Mouse (Mus musculus) forebrain, embryonic 16.5 days (tissue): ENCODE data around the gene Olfr330. TPM values are rescaled to one million over a fixed set of nuclear protein-coding genes. Genes with fewer than 3 reads are reported as not detected.

ENCODE experiments used
- ATAC-seq: fragments of 200-750 bp; cut with Nextera tagmentation; 2 replicates; pipeline ENCODE4 v1.8.0; 2017; ENCODE audit warnings: mild to moderate bottlenecking, moderate library complexity
- H3K27ac ChIP-seq: fragments of 300-500 bp; sonication (generic); 2 replicates; pipeline ENCODE4 v1.5.1; 2014; ENCODE audit warnings: low read length, control low read depth
- H3K27me3 ChIP-seq: fragments of 300-500 bp; sonication (generic); replicated peaks from 2 replicates; pipeline ENCODE4 v1.6.1; 2014; ENCODE audit warnings: low read length; ENCODE audit not compliant: control insufficient read depth, insufficient read depth
- H3K36me3 ChIP-seq: fragments of 300-500 bp; sonication (generic); 2 replicates; pipeline ENCODE4 v1.6.1; 2014; ENCODE audit not compliant: control insufficient read depth, insufficient read depth
- H3K4me1 ChIP-seq: fragments of 300-500 bp; sonication (generic); replicated peaks from 2 replicates; pipeline ENCODE4 v1.6.1; 2014; ENCODE audit warnings: low read length; ENCODE audit not compliant: control insufficient read depth, insufficient read depth
- H3K4me2 ChIP-seq: fragments of 300-500 bp; sonication (generic); 2 replicates; pipeline ENCODE4 v1.6.1; 2014; ENCODE audit warnings: mild to moderate bottlenecking, low read length, control low read depth
- H3K4me3 ChIP-seq: fragments of 300-500 bp; sonication (generic); replicated peaks from 2 replicates; pipeline ENCODE4 v1.5.1; 2014; ENCODE audit warnings: mild to moderate bottlenecking, low read length, control low read depth
- H3K9ac ChIP-seq: fragments of 300-500 bp; sonication (generic); replicated peaks from 2 replicates; pipeline ENCODE4 v1.6.1; 2014; ENCODE audit warnings: low read depth, low read length, control low read depth
- H3K9me3 ChIP-seq: fragments of 300-500 bp; sonication (generic); 2 replicates; pipeline ENCODE4 v1.6.1; 2016; ENCODE audit warnings: low read length; ENCODE audit not compliant: control insufficient read depth
- WGBS: fragments of 180-500 bp; shearing (Covaris S2); extraction: QIAGEN DNeasy Blood & Tissue Kit; methylation state at CpG from one replicate; pipeline ENCODE4 v1.1.7; 2014; 5-methylcytosine and 5-hydroxymethylcytosine counted together
- polyA plus RNA-seq: library from polyadenylated mRNA; unstranded; fragments of >200 nt; fragmentation: Nextera tagmentation; extraction: Ambion mirVana; gene quantifications from 2 replicates; pipeline ENCODE4 v1.2.1, GENCODE M21; 2015

Gene Olfr330
- polyA plus RNA-seq, 1 experiment from 2014 or later: not detected

DNA sequence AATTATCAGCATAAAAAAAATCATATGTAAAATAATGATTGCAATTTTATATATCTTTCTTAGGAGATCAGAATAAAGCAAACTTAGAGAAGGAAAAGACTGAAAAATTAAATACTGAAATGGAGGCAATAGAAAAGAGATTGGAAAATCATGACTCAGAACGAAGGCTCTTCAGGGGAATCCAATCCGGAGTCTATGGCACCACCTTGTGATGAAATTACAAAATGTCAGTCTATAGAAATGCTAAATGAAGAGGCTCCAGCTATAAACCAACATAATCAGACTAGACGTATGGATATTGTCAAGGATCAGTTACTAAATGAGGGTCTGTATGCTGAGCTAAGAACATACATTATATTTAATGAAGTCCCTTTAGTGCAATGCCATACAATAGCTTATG, 35.3 kb downstream of the Olfr330 start:
- Histone ChIP-seq H3K27me3 (no peaks in the 10 kb centered on the region), H3K4me2 (no peak overlapping the region), H3K27ac (no peak overlapping the region), H3K4me3 (no peak overlapping the region), H3K36me3 (no peaks in the 10 kb centered on the region), H3K4me1 (no peaks in the 10 kb centered on the region), H3K9ac (no peak overlapping the region), H3K9me3 (no peaks in the 10 kb centered on the region)
- 53% methylated on average over 3 of the region's 3 CpGs for WGBS
- ATAC-seq: no peak

DNA sequence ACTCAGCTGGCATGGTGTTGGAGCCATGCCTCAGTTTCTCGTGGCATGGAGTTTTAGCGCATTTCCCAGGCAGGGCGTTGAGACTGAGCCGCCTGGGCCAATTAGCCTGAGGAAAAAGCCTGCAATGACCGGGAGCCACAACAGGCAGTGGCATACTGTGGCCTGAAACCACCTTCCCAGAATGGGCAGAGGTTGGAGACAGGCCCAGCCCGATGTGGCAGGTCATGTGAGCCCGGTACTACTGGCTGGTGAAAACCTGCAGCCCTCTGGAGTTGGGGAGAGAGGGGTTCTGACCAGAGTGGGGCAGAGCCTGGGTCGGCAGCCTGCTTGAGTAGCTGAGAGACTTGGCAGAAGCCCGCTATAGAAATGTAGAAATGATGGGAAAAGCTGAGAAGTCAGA, 35.9 kb downstream of the Olfr330 start:
- Histone ChIP-seq H3K27ac (no peak overlapping the region), H3K27me3 (no peaks in the 10 kb centered on the region), H3K9ac (no peak overlapping the region), H3K36me3 (no peaks in the 10 kb centered on the region), H3K9me3 (no peaks in the 10 kb centered on the region), H3K4me2 (no peak overlapping the region), H3K4me3 (no peak overlapping the region), H3K4me1 (no peaks in the 10 kb centered on the region)
- WGBS: 85% methylated on average over 9 of the region's 9 CpGs
- ATAC-seq: no peak

DNA sequence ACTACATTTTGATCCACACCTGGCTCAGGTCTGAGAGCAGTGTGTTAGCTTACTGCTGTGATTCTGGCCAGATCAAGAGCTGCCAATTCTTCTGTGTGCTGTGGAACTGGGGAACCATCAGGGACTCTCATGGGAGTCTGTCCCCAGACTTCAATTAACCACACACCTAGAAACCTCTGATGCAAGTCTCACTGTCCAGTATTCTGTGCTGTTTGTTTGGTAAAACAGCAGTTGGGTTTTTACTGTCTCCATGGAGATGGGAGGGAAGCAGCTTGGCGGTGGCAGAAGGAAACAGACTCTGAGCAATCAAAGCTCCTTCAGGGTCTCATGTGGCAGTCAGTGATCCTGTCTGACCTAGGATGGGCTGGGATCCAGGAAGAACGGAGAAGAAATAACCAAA, 42.2 kb downstream of the Olfr330 start, which contains the start of gene Olfr332:
TSS of gene Olfr332 (minus strand) at position 101 of the 400 bp plus-strand sequence.
- 80% methylated on average over 2 of the region's 2 CpGs for WGBS
- no peak within 1 kb of the TSS for H3K27ac ChIP-seq
- H3K9me3 ChIP-seq: no peaks in the 10 kb centered on the region
- no peak within 1 kb of the TSS for H3K4me3 ChIP-seq
- no peaks in the 10 kb centered on the region for H3K4me1 ChIP-seq
- no peak within 1 kb of the TSS for H3K9ac ChIP-seq
- H3K4me2 ChIP-seq: no peak within 1 kb of the TSS
- H3K27me3 ChIP-seq: no peaks in the 10 kb centered on the region
- no peak for ATAC-seq
- no peaks in the 10 kb centered on the region for H3K36me3 ChIP-seq

Other genes starting within 250 kb of the Olfr330 start
- 30.8 and 42.9 TPM in 2 replicates for gene Zfp692, start 227.8 kb downstream of the Olfr330 start, polyA plus RNA-seq
- 39.8 and 43.1 TPM in 2 replicates for gene Zfp672, start 204.5 kb downstream of the Olfr330 start, polyA plus RNA-seq
- gene Sh3bp5l, start 204.1 kb downstream of the Olfr330 start, polyA plus RNA-seq: 56.6 and 56.9 TPM in 2 replicates
- not detected in 2 replicates for gene Lypd8, start 155.8 kb downstream of the Olfr330 start, polyA plus RNA-seq
- not detected in 2 replicates for gene 1810065E05Rik, start 113.7 kb downstream of the Olfr330 start, polyA plus RNA-seq
- gene Gm12253, start 102.3 kb downstream of the Olfr330 start, polyA plus RNA-seq: not detected in 2 replicates
- gene Lypd9, start 81.9 kb downstream of the Olfr330 start, polyA plus RNA-seq: not detected in 2 replicates
- gene Olfr30, start 72.6 kb downstream of the Olfr330 start, polyA plus RNA-seq: not detected in 2 replicates
- gene Olfr332, start 42.3 kb downstream of the Olfr330 start, polyA plus RNA-seq: not detected in 2 replicates
- gene Olfr331, start 32.3 kb downstream of the Olfr330 start, polyA plus RNA-seq: not detected in 2 replicates
- gene Olfr329-ps, start 11.6 kb upstream of the Olfr330 start, polyA plus RNA-seq: not detected in 2 replicates
- not detected in 2 replicates for gene Olfr328, start 20.8 kb upstream of the Olfr330 start, polyA plus RNA-seq
- not detected in 2 replicates for gene Olfr224, start 35.7 kb upstream of the Olfr330 start, polyA plus RNA-seq
- not detected in 2 replicates for gene Olfr325, start 42.9 kb upstream of the Olfr330 start, polyA plus RNA-seq
- gene Olfr324, start 60.3 kb upstream of the Olfr330 start, polyA plus RNA-seq: not detected in 2 replicates
- gene 2210407C18Rik, start 81.2 kb upstream of the Olfr330 start, polyA plus RNA-seq: not detected in 2 replicates
- gene Olfr323, start 95.7 kb upstream of the Olfr330 start, polyA plus RNA-seq: not detected in 2 replicates
- gene Trim58, start 105.6 kb upstream of the Olfr330 start, polyA plus RNA-seq: 0.09 TPM in 1 of 2 replicates, not detected in the other
- gene Olfr322, start 123.9 kb upstream of the Olfr330 start, polyA plus RNA-seq: not detected in 2 replicates
- gene Olfr320, start 146.3 kb upstream of the Olfr330 start, polyA plus RNA-seq: not detected in 2 replicates
- not detected in 2 replicates for gene Olfr319, start 164.3 kb upstream of the Olfr330 start, polyA plus RNA-seq
- not detected in 2 replicates for gene Olfr318, start 189.2 kb upstream of the Olfr330 start, polyA plus RNA-seq
- 0.16 TPM in 1 of 2 replicates, not detected in the other for gene Olfr317, start 204.4 kb upstream of the Olfr330 start, polyA plus RNA-seq
- not detected in 2 replicates for gene Olfr316, start 217.9 kb upstream of the Olfr330 start, polyA plus RNA-seq
- not detected in 2 replicates for gene Olfr315, start 238.4 kb upstream of the Olfr330 start, polyA plus RNA-seq
- not detected in 2 replicates for gene Olfr314, start 248.1 kb upstream of the Olfr330 start, polyA plus RNA-seq